Mouse (Mus musculus) ES-Bruce4 (cell line): ENCODE results near the gene Aktip. TPM values are rescaled to one million over a fixed set of nuclear protein-coding genes. Genes with fewer than 3 reads are reported as not detected.

Source experiments
- H3K27ac ChIP-seq: 2 replicates; pipeline ENCODE4 v1.5.1; 2012; ENCODE audit warnings: low read length, inconsistent platforms; ENCODE audit not compliant: insufficient read depth
- H3K27me3 ChIP-seq: 2 replicates; pipeline ENCODE4 v1.6.1; 2012; ENCODE audit warnings: mild to moderate bottlenecking, low read length, inconsistent platforms; ENCODE audit not compliant: control insufficient read depth, poor library complexity, insufficient read depth, severe bottlenecking
- H3K36me3 ChIP-seq: 2 replicates; pipeline ENCODE4 v1.6.1; 2012; ENCODE audit warnings: inconsistent platforms, mild to moderate bottlenecking, low read length, moderate library complexity; ENCODE audit not compliant: control insufficient read depth, poor library complexity, insufficient read depth, severe bottlenecking
- H3K4me1 ChIP-seq: one replicate; pipeline ENCODE4 v1.8.1; 2011; ENCODE audit warnings: low read length; ENCODE audit not compliant: control insufficient read depth, insufficient read depth
- H3K4me3 ChIP-seq: 2 replicates; pipeline ENCODE4 v1.5.1; 2011; ENCODE audit warnings: low read depth, mild to moderate bottlenecking, low read length
- H3K9ac ChIP-seq: 2 replicates; pipeline ENCODE4 v1.6.1; 2012; ENCODE audit warnings: low read depth, mild to moderate bottlenecking, inconsistent platforms; ENCODE audit not compliant: poor library complexity, severe bottlenecking
- H3K9me3 ChIP-seq: replicated peaks from 2 replicates; pipeline ENCODE4 v1.6.1; 2012; ENCODE audit warnings: mild to moderate bottlenecking, low read length, inconsistent platforms; ENCODE audit not compliant: control insufficient read depth, poor library complexity, insufficient read depth, severe bottlenecking
- CTCF ChIP-seq: IDR thresholded peaks from one replicate; pipeline ENCODE4 v1.8.1; 2011; ENCODE audit warnings: low read depth, low read length
- EP300 ChIP-seq: IDR thresholded peaks from 2 replicates; pipeline ENCODE4 v1.6.1; 2011; ENCODE audit warnings: low read depth, low read length; ENCODE audit not compliant: insufficient read depth
- POLR2A ChIP-seq: IDR thresholded peaks from one replicate; pipeline ENCODE4 v1.8.1; 2011; ENCODE audit warnings: low read length; ENCODE audit not compliant: insufficient read depth
- polyA plus RNA-seq: library from polyadenylated mRNA; stranded (reverse); fragments of >200 nt; gene quantifications from 2 replicates; pipeline ENCODE4 v1.2.4, GENCODE M21; 2011; ENCODE audit warnings: low read depth; ENCODE audit not compliant: missing spikeins, insufficient read depth, insufficient read length

Gene Aktip
- polyA plus RNA-seq, 1 experiment = 74.4 TPM

DNA sequence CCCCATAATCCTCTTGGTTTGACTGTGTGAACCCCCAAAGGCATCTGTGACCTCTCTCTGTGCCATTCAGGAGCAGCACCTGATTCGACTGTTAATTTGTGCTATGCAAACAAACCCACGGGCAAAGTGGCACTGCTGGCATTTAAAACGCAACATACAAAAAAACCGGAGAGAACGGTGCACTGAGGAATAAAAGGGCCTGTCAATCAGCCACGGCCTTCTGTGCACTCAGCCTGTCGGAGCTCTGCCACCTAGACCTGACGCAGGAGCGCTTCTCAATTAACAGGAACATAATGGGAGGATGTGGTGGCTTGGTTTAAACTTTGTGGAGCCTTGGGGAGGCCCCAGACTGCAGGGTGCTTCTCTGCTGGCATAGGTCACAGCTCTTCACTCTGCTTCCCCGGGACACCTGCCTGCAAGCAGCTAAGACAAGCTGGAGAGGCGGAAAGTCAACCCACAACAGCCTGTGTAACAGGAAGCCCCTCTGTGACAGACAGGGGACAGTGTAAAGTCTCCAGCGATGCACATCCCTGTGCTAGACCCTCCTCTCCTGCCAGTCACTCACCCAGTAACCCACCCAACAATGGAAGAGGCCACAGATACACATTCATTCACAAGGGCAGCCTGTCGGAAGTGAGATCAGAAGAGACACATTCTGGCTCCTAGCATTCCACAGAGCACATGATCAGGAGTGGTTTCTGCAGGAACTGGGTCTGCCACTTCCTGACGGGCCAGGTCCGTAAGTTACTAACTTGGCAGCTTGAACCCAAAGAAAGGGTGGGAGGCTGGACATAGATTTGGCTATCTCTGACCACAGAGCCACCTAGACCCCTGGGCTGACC lies 39.6 kb downstream of the Aktip start:
- Histone ChIP-seq H3K4me1 (no peaks in the 10 kb centered on the region), H3K9ac (no peak overlapping the region), H3K36me3 (no peaks in the 10 kb centered on the region), H3K9me3 (peaks cover 3% of the 10 kb centered on the region), H3K27me3 (no peaks in the 10 kb centered on the region), H3K4me3 (no peak overlapping the region), H3K27ac (no peak overlapping the region)
- no peak for TF ChIP-seq EP300
- no peak for TF ChIP-seq CTCF
- no peak for TF ChIP-seq POLR2A

- no peak overlapping the region for H3K27ac ChIP-seq
- no peaks in the 10 kb centered on the region for H3K4me1 ChIP-seq
- no peak for TF ChIP-seq POLR2A
- no peak for TF ChIP-seq CTCF
- TF ChIP-seq EP300 = no peak
- no peaks in the 10 kb centered on the region for H3K9me3 ChIP-seq
- no peaks in the 10 kb centered on the region for H3K36me3 ChIP-seq
- H3K27me3 ChIP-seq = no peaks in the 10 kb centered on the region
- no peak overlapping the region for H3K4me3 ChIP-seq
- H3K9ac ChIP-seq = no peak overlapping the region
Observed at GRCm38 (mm10) chr8:91158617-91159016, 41.2 kb downstream of the Aktip start.

GRCm38 (mm10) chr8:91154564-91154963 lies 45.2 kb downstream of the Aktip start:
- Histone ChIP-seq H3K9ac (no peak overlapping the region), H3K9me3 (no peaks in the 10 kb centered on the region), H3K4me1 (no peaks in the 10 kb centered on the region), H3K36me3 (no peaks in the 10 kb centered on the region), H3K27me3 (no peaks in the 10 kb centered on the region), H3K4me3 (no peak overlapping the region), H3K27ac (no peak overlapping the region)
- TF ChIP-seq POLR2A (no peak), EP300 (no peak), CTCF (peak; percentile 59)

- no peak overlapping the region for H3K9ac ChIP-seq
- no peaks in the 10 kb centered on the region for H3K9me3 ChIP-seq
- no peak overlapping the region for H3K4me3 ChIP-seq
- no peak overlapping the region for H3K27ac ChIP-seq
- no peaks in the 10 kb centered on the region for H3K36me3 ChIP-seq
- no peaks in the 10 kb centered on the region for H3K27me3 ChIP-seq
- TF ChIP-seq POLR2A (no peak), EP300 (no peak), CTCF (peak; percentile 25)
- H3K4me1 ChIP-seq = no peaks in the 10 kb centered on the region
Observed at GRCm38 (mm10) chr8:91153831-91154230, 45.9 kb downstream of the Aktip start.

DNA sequence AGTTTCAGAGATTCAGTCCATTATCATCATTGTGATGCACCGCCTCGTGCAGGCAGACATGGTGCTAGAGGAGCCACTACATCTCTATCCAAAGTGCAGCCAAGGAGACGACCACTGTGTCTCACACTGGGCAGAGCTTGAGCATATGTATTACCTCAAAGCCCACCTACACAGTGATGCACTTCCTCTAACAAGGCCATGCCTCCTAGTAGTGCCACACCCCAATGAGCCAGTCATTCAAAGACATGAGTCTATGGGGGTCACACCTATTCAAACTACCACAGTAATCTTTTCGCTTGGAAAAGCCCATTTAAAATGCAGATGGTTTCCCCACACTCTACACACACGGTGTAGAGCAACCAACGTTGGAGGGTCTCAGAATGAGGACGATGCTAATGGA lies 48.2 kb downstream of the Aktip start:
- H3K27me3 ChIP-seq = no peaks in the 10 kb centered on the region
- no peaks in the 10 kb centered on the region for H3K4me1 ChIP-seq
- TF ChIP-seq CTCF (no peak), POLR2A (no peak), EP300 (no peak)
- no peaks in the 10 kb centered on the region for H3K9me3 ChIP-seq
- no peak overlapping the region for H3K4me3 ChIP-seq
- H3K36me3 ChIP-seq = no peaks in the 10 kb centered on the region
- H3K27ac ChIP-seq = no peak overlapping the region
- no peak overlapping the region for H3K9ac ChIP-seq

DNA sequence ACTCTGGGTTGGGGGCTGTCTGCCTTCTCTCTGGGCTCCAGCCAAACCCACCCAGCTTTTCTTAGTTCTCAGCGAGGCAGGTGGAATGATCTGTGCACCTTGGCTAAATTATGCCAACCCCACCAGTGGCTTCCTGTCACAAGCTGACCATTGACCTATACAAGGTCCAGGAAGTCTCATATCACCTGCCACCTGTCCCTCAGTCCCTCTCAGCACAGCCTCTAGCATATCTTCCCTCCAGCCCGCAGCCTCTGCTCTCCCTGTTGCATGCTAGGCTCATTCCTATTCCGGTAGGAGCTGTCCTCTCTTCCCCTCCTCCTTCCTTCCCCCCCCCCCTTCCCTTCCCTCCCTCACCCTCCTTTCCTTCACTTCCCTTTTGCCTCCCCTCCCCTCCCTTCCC lies 50.5 kb downstream of the Aktip start:
- Histone ChIP-seq H3K4me3 (no peak overlapping the region), H3K27me3 (no peaks in the 10 kb centered on the region), H3K36me3 (no peaks in the 10 kb centered on the region), H3K9ac (no peak overlapping the region), H3K4me1 (no peaks in the 10 kb centered on the region), H3K27ac (no peak overlapping the region), H3K9me3 (no peaks in the 10 kb centered on the region)
- TF ChIP-seq POLR2A = no peak
- no peak for TF ChIP-seq EP300
- TF ChIP-seq CTCF = no peak
